Mouse (Mus musculus) v-Abl transformed pro-B cells (cell line): ENCODE data around the gene Tk2.
"Not testable (repeated sequence)": the region's sequence is repeated elsewhere in the genome, so short reads cannot be mapped to it uniquely, and the experiment has no call there.

Source experiments
- in situ Hi-C, 2 experiments: fragments of 400-800 bp; cut with MboI; formaldehyde crosslinking; loops; one replicate each; pipeline ENCODE4 v1.15.1; 2025; ENCODE audit not compliant: unreplicated experiment in 2 of 2

Gene Tk2

DNA sequence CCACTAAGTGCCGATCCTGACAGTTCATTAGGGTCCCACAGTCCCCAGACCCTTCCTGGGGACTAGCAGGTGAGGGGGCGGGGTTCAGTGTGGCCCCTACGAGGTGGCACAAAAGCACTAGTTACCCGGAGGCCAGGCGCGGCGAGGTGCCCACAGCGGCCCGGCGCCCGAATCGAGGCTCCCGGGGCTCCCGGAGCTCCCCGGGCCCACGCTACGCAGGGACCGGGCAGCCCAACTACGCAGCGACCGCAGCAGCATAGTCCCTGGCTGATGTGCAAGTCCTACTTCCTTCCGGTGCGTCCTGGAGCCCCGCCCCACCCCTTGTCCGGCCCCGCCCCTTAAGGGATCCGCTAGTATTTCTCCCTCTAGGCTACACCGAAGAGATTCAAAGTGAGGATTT is at the start of gene Tk2:
TSS of gene Tk2 (minus strand) at position 283 of the 400 bp plus-strand sequence.
- in situ Hi-C loops, result loop anchor here in 1 of 2 experiments (5.0 kb wide), 1 partner anchor 61 kb away; no protein-coding TSS in a partner anchor

DNA sequence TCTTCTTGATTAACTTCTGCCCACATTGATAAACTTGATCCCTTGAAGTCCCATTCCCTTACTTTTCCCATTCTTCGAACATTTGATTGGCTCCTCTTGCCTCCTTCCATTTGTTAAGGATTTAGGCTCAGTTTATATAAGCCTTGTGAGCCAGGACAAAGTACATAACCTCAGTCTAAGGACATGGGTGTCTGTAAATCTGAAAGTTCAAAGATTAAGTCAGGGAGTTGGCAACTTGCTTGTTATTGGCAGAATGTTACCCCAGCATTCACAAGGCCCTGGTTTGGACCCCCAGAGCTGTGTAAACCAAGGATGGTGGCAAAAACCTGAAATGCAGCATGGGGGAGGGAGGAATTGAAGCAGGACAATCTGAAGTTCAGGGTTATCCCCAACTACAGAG is 46.0 kb upstream of the Tk2 start:
- in situ Hi-C loops, result no loop called here

DNA sequence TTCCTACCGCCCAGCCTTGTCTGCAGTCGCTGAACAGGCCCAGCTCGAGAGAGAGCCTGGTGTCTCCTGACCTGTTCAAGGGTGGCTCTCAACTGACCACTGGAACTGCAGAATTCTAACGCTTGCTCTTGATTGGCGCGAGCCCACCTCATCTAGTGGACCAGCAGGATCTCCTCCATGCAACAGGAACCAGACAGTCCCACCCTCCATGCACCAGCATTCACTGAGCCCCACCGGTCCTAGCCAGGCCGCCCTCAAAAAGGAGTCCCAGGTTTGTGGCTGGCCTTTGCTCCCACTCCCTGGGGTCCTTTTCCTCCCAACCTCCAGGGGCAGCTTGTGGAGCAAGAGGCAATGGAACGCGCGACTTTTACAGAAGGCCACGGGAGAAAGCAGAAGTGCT is 44.7 kb upstream of the Tk2 start, which contains the start of gene Cmtm2a:
TSS of gene Cmtm2a (minus strand) at position 101 of the 400 bp plus-strand sequence.
- in situ Hi-C loops, result not testable (repeated sequence)

DNA sequence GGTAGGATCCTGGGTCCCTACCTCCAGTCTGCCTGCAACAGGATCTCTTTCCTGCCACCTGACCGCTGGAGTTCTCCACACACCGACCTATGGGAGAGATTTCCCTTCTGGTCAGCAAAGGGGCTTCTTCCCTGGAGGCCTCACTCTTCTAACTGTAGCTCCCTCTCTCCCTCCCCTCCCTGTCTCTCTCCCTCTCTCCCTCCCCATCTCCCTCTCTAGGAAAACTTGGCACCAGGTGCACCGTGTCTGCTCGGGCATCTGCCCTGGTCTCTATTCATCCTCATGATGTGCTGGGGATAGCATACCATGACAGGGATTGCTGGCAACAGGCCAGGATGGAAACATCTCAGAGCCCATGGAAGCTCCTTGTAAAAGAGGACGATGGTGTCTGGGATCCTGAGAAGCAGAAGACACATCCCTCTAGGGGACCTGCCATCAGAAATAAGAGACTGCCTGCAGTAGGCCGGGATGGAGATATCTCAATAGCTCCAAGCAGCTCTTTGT is 20.6 kb upstream of the Tk2 start:
- in situ Hi-C loops, result loop anchor here in 1 of 2 experiments (10.0 to 25.0 kb wide), 2 partner anchors 66 to 143 kb away; partner anchors contain the start of gene Cmtm3

DNA sequence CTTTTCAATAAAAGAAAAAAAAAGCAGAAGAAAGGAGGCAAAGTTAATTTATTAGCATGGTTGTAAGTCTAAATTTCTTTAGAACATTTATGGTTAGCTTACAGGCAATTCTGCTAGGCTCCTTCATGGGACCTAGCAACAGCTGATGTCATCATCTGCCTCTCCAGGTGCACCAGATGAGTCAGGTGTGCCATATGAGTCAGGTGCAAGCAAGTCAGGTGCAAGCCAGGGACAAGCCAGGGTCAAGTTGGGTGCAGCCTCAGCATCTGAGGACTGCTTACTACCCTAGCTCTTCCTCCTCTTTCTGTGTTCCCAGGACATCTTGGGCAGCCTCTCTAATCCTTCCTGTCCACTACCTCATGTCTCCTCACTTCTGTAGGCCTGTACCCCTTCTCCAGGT is 20.0 kb upstream of the Tk2 start:
- in situ Hi-C loops, result loop anchor here in 1 of 2 experiments (10.0 to 25.0 kb wide), 2 partner anchors 66 to 144 kb away; partner anchors contain the start of gene Cmtm3

DNA sequence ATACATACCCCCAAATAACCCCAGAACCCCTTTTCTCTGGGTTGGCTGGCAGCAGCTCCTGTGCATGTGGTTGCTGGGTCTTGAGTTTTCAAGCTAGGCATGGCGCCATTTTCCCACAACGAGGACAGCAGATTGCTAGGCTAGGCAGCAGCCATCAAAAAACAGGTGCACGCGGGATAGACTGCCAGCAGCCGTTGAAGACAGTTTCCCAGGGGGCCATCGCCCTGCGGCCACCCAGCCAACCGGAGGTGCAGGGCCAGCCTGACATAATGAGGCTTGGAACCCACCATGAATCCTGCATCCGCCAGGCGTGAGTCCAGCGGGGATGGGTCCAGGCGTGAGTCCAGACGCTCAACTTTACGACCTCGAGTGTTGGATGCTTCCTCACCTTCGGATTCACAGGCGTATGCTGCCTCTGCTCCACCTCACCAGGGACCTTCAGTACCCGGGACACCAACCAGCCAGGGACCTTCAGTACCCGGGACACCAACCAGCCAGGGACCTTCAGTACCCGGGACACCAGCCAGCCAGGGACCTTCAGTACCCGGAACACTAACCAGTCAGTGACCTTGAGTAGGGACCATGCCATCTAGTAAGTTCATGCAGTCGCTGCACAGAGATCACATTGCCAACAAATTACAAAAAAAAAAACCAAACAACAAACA is 16.0 kb upstream of the Tk2 start:
- in situ Hi-C loops, result loop anchor here in 1 of 2 experiments (10.0 to 25.0 kb wide), 2 partner anchors 70 to 148 kb away; partner anchors contain the start of gene Cmtm3

DNA sequence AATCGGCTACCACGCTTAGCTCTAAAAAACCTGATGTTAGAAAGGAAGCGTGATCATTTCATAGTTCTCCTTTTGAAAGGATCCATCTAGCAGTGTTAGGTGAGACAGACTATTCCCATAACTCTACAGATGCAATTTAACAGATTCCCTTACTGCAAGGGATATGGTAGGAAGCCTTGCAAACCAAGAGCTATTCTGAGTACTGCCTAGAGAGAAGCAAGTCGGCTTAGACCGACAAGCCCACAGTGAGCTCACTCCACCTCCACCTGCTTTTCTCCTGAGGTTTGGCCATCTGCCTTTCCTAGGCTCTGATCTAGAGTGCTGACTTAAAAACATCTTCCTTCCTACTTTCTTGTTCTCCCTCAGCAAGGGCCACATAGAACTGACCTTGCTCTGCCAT is 13.4 kb upstream of the Tk2 start:
- in situ Hi-C loops, result loop anchor here in 1 of 2 experiments (10.0 to 25.0 kb wide), 2 partner anchors 73 to 150 kb away; partner anchors contain the start of gene Cmtm3

DNA sequence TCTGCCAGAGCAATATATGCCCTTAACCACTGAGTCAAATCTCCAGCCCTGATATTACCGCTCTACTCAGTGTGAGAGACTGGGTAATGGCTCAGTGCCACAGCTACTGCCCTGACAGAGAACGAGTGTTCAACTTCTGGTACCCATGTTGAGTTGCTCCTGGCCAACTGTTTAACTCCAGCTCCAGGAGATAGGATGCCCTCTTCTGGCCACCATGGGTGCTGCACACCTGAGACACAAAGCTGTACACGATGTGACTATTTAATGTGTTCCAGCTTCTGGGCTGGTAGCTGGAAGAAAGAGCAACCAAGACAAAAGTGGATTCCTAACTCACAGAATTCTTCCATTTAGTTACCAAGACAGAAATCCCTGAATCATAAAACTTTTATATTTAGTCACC is 4.7 kb upstream of the Tk2 start:
- in situ Hi-C loops, result loop anchor here in 1 of 2 experiments (10.0 to 25.0 kb wide), 2 partner anchors 108 to 159 kb away; no protein-coding TSS in a partner anchor

DNA sequence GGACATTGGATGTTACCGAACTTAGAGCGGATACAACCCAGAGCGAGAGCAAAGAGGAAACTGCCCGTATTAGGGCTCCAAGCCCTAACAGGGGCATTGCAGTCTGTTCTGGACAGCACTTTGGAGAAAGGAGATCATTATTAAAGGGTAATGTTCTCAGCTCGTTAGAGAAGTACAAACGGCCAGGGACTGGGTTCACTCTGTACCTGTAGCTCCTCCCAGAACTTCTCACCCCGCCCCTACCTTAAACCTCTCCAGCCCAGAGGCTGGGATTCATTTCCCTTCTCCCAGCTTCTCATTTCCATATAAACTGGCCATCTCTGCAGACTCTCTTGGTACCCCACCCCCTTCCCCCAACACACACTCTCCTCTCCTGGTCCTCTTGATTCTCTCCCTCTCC is 3.1 kb upstream of the Tk2 start:
- in situ Hi-C loops, result loop anchor here in 1 of 2 experiments (10.0 to 25.0 kb wide), 2 partner anchors 107 to 161 kb away; no protein-coding TSS in a partner anchor

DNA sequence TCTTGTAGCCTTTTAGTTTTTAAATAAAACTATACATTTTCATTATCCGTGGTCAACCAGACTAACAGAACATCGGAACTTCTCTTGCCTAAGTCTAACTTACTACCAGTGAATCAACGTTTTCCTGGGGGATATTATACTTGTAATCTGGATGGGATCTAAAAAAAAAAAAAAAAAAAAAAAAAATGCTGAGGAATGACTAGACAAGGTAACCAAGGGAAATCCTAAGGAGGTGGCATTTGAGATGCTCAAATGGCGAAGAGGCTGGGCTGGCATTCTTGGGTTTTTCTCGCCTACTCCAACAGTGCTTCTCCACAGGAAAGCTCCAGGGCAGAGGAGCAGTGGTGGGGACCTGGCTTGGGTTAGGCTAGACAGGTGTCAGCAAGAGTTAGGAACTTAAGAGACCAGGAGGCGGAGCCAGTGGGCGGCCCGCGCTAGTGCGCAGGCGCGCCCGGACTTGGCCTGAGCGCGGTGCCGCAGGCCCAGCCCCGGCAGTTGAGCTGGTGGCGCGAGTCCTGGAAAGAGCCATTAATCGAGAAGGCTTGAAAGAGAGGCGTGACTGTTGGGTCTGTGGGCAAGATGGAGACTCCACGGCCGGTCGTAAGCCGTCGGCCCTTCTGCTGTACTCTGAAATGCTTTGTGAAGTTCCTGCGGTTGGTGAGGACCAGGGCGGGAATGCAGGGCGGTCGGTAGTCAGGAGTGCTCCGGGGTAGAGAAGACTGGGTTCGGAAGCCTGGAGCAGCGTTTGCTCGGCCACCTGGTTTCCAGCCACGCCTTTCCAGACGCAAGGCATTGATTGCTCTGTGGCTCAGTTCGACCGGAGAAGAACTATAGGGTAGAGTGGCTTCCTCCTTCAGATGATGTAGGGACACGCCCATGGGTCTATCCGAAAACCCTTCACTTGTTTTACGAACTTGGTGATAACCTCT is 2.3 kb upstream of the Tk2 start, which contains the start of gene Cklf:
TSS of gene Cklf (plus strand) at position 423 of the 929 bp plus-strand sequence.
- in situ Hi-C loops, result loop anchor here in 1 of 2 experiments (10.0 to 25.0 kb wide), 2 partner anchors 106 to 162 kb away; no protein-coding TSS in a partner anchor

DNA sequence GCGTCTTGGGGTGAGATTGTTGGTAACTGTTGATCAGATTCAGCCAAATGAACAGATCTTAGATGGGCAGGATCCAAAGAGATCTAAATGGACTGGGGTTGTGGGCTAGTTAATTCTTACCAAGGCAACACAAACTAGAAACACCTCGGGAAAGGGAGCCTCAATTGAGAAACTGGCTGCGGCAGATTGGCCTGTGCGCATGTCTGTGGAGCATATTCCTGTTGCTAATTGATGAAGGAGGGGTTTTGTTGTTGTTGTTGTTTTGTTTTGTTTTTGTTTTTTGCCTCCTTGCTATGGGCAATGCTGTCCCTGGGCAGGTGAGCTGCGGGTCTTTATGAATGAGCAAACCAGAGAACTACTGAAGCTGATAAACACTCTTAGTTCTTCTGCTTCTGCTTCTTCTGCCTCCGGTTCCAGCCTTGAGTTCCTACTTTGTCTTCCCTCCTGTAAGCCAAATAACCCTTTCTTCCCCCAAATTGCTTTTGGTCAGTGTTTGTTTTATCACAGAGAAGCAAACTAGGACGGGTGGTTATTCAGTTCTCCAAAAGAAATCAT is 1.2 kb upstream of the Tk2 start:
- in situ Hi-C loops, result loop anchor here in 1 of 2 experiments (5.0 kb wide), 1 partner anchor 62 kb away; no protein-coding TSS in a partner anchor

DNA sequence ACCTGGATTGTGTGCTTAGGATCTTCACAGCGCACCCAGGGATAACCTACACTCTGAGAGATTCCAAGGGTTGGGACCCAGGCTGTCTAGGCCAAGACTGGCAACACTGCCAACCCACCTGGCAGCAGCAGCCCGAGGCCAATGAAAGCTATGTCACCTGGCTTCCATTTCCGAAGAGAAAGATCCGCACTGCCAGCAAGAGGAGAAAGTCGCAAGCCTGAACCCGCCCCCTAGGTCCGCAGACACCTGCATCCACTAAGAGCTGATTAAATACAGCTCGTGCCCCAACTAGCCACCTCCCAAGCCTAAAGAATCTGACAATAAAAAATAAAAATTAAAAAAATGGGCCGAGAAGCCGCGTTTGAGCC is 466 bp downstream of the Tk2 start:
- in situ Hi-C loops, result loop anchor here in 1 of 2 experiments (5.0 kb wide), 1 partner anchor 61 kb away; no protein-coding TSS in a partner anchor

DNA sequence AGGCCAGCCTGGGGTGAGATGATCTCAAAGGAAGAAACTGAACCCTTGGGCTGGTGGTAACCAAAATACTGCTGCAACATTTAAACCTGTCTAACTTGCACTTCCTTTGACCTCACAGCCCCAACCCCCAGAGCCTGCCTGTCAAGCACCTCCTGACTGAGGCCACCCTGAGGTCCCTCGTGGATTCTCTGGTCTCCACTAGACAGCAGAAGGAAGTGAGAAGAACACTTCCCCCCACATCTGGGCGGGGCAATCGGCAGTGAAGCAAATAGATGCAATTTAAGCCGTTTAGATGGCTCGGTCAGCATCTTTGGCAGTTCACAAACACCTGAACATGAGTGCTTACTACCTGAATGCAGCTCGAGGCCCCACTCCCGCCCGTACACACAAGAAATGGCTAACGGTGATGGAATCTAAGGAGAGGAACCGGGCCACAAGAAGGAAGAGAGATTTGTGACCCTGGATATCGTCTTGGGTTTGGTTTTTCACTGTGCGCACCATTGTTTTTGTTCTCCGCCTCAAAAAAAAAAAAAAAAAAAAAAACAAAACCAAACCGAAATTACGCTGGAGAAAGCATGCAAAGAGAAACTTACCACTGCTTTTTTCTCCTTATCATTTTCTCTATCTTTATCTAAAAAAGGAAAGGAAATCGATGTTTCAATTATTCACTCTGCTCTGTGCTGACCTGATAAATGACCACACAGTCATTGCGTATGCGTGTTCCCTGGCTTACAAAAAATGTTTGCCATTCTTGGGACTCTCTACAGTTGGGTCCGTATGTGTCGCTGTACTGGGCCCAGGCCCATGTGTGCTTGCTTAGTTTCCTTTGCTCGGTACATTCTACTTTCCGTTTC is 1.1 kb downstream of the Tk2 start:
- in situ Hi-C loops, result loop anchor here in 1 of 2 experiments (5.0 kb wide), 1 partner anchor 60 kb away; no protein-coding TSS in a partner anchor

DNA sequence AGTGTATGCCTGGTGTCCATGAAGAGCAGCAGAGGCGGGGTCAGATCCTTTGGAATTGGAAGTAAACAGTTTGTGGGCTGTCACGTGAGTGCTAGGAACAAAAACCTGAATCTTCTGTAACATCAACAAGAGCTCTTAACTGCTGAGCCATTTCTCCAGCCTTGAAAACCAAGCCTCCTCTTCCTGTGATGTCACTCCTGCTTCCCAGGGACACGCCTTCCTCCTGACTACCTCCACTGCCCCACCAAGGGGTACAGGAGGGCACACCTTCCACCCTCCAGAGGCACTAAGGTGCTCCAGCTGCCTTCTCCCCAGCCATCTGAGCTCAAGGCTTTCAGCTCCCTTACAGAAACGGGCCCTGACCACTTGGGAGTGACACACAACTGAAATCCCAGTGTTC is 1.7 kb downstream of the Tk2 start:
- in situ Hi-C loops, result loop anchor here in 1 of 2 experiments (5.0 kb wide), 1 partner anchor 59 kb away; no protein-coding TSS in a partner anchor

DNA sequence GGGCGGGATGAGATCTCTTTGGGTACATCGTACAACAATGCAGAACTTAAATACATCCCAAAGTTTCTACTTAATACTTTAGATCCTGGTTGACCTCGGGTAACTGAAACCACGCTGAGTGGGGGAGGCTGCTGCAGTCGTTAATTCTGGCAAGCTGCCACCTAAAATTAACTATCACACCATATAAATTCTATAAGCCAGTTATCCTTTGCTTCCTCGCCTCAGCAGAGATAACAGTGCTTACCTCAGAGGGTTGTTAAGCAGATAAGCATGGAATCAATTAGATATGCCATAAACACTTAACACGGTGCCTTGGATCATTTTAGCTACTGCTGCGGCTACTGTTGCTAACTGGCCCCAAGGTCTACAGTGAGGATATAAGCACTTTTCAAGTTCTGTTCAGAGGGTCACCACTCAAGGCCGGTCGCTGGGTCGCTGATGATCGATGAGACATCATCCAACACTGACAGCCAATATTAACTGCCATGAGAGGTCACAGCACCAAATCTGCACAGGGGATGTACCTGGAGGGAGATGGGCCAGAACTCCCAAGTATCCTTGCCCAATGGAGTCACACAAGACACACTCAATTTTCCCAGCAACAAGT is 6.2 kb downstream of the Tk2 start:
- in situ Hi-C loops, result no loop called here

DNA sequence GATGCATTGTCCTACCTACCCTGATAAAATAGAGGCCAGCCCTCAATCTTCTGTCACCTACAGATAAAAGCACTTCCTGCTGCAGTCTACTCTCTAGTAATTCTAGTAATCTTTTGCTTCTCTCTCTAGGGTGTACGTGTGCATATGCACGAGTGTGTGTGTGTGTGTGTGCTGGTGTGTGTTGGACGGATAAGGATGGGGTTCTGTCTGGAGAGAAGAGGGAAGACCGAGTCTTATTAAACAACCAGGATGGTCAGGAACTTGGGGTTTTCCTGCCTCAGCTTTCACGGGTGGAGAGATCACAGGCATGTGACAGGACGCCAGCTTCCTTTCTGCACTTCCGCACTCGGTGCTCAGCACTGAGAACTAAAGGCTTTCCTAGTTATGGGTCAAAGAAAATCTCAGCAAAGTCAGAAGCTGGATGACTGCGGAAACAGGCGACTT is 8.9 kb downstream of the Tk2 start:
- in situ Hi-C loops, result no loop called here

DNA sequence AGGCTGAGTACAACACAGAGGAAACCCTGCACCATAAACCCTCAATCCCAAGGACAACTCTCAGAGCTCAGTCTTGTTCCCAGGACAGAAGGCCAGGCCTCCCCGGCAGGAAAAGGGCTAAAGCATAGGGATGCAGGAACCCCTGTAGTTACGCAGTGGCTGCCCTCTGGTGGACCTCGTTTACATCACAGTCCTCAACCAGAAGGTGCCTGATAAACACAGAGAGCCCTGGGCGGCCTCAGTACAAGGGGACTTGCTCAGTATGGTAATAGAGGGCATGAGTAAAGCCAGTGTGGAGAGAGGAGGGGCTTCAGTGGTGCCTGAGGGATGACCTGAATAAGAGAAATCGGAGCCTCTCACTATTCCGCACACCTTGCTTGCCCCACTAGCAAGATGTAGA is 13.8 kb downstream of the Tk2 start:
- in situ Hi-C loops, result no loop called here

DNA sequence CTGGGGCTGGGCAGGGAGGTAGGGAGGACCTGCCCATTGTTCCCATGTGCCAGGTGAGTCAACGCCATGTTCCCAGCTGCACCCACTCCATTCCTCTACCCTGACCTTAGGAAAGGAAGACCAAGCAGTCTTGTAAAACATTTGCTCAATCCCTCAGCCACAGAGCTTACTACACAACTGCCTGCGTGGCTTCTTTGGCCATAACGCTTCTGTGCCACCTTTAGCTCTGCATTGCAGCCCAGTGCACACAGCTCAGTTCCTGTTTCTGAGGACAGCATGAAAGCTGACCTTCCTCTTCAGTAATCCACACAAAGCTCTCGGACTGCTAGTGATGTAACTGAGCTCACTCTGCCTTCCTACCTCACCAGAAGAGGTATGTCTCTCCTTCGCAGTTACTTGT is 15.4 kb downstream of the Tk2 start:
- in situ Hi-C loops, result no loop called here

DNA sequence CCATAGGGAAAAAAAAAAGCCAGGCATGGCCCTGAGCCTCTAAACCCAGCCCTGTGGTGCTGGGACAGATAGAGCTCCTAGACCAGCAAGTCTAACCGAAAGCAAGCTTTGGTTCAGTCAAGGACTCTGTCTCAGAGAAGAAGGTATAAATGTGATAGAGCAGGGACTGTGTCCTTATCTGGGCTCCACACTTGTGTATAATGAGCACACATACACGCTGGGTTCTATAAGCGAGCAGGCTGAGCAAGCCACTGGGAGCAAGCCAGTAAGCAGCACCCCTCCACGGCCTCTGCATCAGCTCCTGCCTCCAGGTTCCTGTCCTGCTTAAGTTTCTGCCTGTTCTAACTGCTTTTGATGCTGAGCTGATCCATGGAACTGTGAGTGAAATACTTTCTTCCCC is 16.3 kb downstream of the Tk2 start:
- in situ Hi-C loops, result no loop called here
